11 mouse cellular contexts compared by ENCODE assay signal in genomic region chr17:7271522-7272134, GRCm38 (mm10). TPM values are rescaled to one million over a fixed set of nuclear protein-coding genes. Genes with fewer than 3 reads are reported as not detected.
DNase-seq lines count a peak whose midpoint lies in the region; ATAC-seq and TF ChIP-seq lines count a peak whose summit lies in the region.
"Had no signal": no experiment of that assay in that cellular context is flagged by ENCODE, and none has a peak within 500 bp of the region (broad histone marks: within the 10 kb centered on the region; RNA-seq: fewer than 3 reads in every experiment).

No protein-coding gene starts in this region.

- H3K4me2 ChIP-seq in hindbrain, embryonic 12.5 days (replicated peaks), result no peak overlapping the region
- H3K4me2 ChIP-seq: neural tube, embryonic 13.5 days had no signal

- H3K9ac ChIP-seq in hindbrain, embryonic 12.5 days, result no peak overlapping the region
- H3K9ac ChIP-seq: neural tube, embryonic 13.5 days had no signal

- H3K4me3 ChIP-seq in hindbrain, embryonic 10.5 days, result no peak overlapping the region
- no peak overlapping the region for H3K4me3 ChIP-seq in hindbrain, embryonic 12.5 days
- H3K4me3 ChIP-seq in C2C12 (ENCODE audit: insufficient read depth, poor library complexity, severe bottlenecking), result no peak overlapping the region
- no peak overlapping the region for H3K4me3 ChIP-seq in limb, embryonic 10.5 days
- H3K4me3 ChIP-seq: neural tube, embryonic 13.5 days had no signal

- no peaks in the 10 kb centered on the region for H3K27me3 ChIP-seq in hindbrain, embryonic 10.5 days (ENCODE audit: insufficient read depth, poor library complexity, severe bottlenecking)
- H3K27me3 ChIP-seq in hindbrain, embryonic 12.5 days, result no peaks in the 10 kb centered on the region
- no peaks in the 10 kb centered on the region for H3K27me3 ChIP-seq in C2C12 (ENCODE audit: control insufficient read depth, insufficient read depth, insufficient read length)
- H3K27me3 ChIP-seq in limb, embryonic 10.5 days (ENCODE audit: low read depth, poor library complexity, severe bottlenecking), result no peaks in the 10 kb centered on the region
- H3K27me3 ChIP-seq: neural tube, embryonic 13.5 days had no signal

- no peaks in the 10 kb centered on the region for H3K79me2 ChIP-seq in C2C12 (ENCODE audit: control insufficient read depth, insufficient read depth)

- ATAC-seq in hindbrain, embryonic 12.5 days (ENCODE audit: low FRiP score), result no peak

- peaks cover 28% of the 10 kb centered on the region for H3K36me3 ChIP-seq in hindbrain, embryonic 10.5 days
- 0 out of 2 replicates have a peak, but pooled peaks cover 3% of the 10 kb centered on the region for H3K36me3 ChIP-seq in hindbrain, embryonic 12.5 days
- H3K36me3 ChIP-seq in C2C12 (ENCODE audit: control insufficient read depth, insufficient read depth), result peaks cover 5% of the 10 kb centered on the region
- H3K36me3 ChIP-seq in limb, embryonic 10.5 days, result peaks cover 6% of the 10 kb centered on the region; the same call in 1 of the 2 replicates
- H3K36me3 ChIP-seq: neural tube, embryonic 13.5 days had no signal

- no peaks in the 10 kb centered on the region for H3K79me3 ChIP-seq in C2C12 (ENCODE audit: low read depth)

- no peak overlapping the region for H3K27ac ChIP-seq in hindbrain, embryonic 10.5 days
- H3K27ac ChIP-seq in hindbrain, embryonic 12.5 days, result no peak overlapping the region
- no peak overlapping the region; the same call in 1 of the 2 replicates for H3K27ac ChIP-seq in limb, embryonic 10.5 days
- H3K27ac ChIP-seq: neural tube, embryonic 13.5 days had no signal

- no peak overlapping the region for H3ac ChIP-seq in C2C12 (ENCODE audit: control insufficient read depth, insufficient read length, low read depth)

- DNase-seq in hindbrain, embryonic 10.5 days (ENCODE audit: low spot score), result peak; percentile 16
- peak; percentile 54 for DNase-seq in embryo, embryonic 10.5 days (ENCODE audit: low spot score)
- peak; percentile 39 for DNase-seq in limb, embryonic 10.5 days (ENCODE audit: low spot score)
- DNase-seq in right cerebral cortex, postnatal 25 days, result no peak
- no peak for DNase-seq in cerebellum, postnatal 25 days
- DNase-seq: gastrocnemius, postnatal 10 days; kidney, postnatal 10 days; thymus, postnatal 25 days had no signal

- no peaks in the 10 kb centered on the region for H3K9me3 ChIP-seq in hindbrain, embryonic 10.5 days
- H3K9me3 ChIP-seq in hindbrain, embryonic 12.5 days (replicated peaks), result no peaks in the 10 kb centered on the region
- no peaks in the 10 kb centered on the region for H3K9me3 ChIP-seq in limb, embryonic 10.5 days (replicated peaks)
- H3K9me3 ChIP-seq: neural tube, embryonic 13.5 days had no signal

- peaks cover 31% of the 10 kb centered on the region for H3K4me1 ChIP-seq in hindbrain, embryonic 10.5 days (replicated peaks)
- peaks cover 19% of the 10 kb centered on the region; the same call in 1 of the 2 replicates for H3K4me1 ChIP-seq in hindbrain, embryonic 12.5 days
- peaks cover 33% of the 10 kb centered on the region for H3K4me1 ChIP-seq in limb, embryonic 10.5 days

- 68% methylated on average over 10 of the region's 10 CpGs for WGBS in hindbrain, embryonic 10.5 days
- 61% methylated on average over 10 of the region's 10 CpGs for WGBS in hindbrain, embryonic 12.5 days
- WGBS in limb, embryonic 10.5 days, result 69% methylated on average over 10 of the region's 10 CpGs

- TF ChIP-seq CTCF in C2C12 (IDR thresholded peaks at IDR 0.05; ENCODE audit: control insufficient read depth, insufficient read depth, insufficient read length), result no peak

TF ChIP-seq in C2C12, 6 proteins besides CTCF, POLR2A, EP300 and RAD21:
- TF ChIP-seq MYOG (IDR thresholded peaks at IDR 0.05; ENCODE audit: control insufficient read depth, extremely low read depth, insufficient read length) (no peak), MAX (IDR thresholded peaks at IDR 0.05) (peak; percentile 59), USF1 (IDR thresholded peaks at IDR 0.05; ENCODE audit: low read depth) (no peak), FOSL1 (IDR thresholded peaks at IDR 0.05; ENCODE audit: insufficient read depth, low read length, poor library complexity, severe bottlenecking) (no peak), CEBPB (IDR thresholded peaks at IDR 0.05; ENCODE audit: low read depth) (no peak), MYOD1 (IDR thresholded peaks at IDR 0.05; ENCODE audit: control insufficient read depth, insufficient read length, low read depth) (peak; percentile 79)

RNA-seq across cellular contexts. Expression of gene Tcp10a, which starts 52.8 kb away (rescaled TPM):
- polyA plus RNA-seq in hindbrain, embryonic 10.5 days (2016; fragmentation: Nextera tagmentation; extraction: Ambion mirVana), result 0.09 TPM in 1 of 2 replicates, not detected in the other
- not detected in 2 replicates for polyA plus RNA-seq in hindbrain, embryonic 12.5 days (2016; fragmentation: Nextera tagmentation; extraction: Ambion mirVana)
- polyA plus RNA-seq in C2C12 (2012; fragmentation: generic; extraction: Trizol), result not detected
- not detected in 2 replicates for polyA plus RNA-seq in limb, embryonic 10.5 days (2016; fragmentation: Nextera tagmentation; extraction: Ambion mirVana)

Comparison
In these comparisons a context has a peak if more than half of its experiments do, and no peak if none do; other contexts are left out.
1. DNase-seq: peak in hindbrain, embryonic 10.5 days (single experiment), embryo, embryonic 10.5 days (single experiment) and limb, embryonic 10.5 days (single experiment); none in right cerebral cortex, postnatal 25 days (single experiment) and cerebellum, postnatal 25 days (0 of 2).